Mouse (Mus musculus) heart, postnatal 36 days (tissue): ENCODE measurements around the gene Mcam. TPM values are rescaled to one million over a fixed set of nuclear protein-coding genes. Genes with fewer than 3 reads are reported as not detected.
"Not testable (repeated sequence)": the region's sequence is repeated elsewhere in the genome, so short reads cannot be mapped to it uniquely, and the experiment has no call there.

ENCODE experiments used
- DNase-seq, 2 experiments: peaks; one replicate each; pipeline ENCODE4 v3.0.0; 2021 to 2022
- intact Hi-C: fragments of 180-260 bp; cut with DNase I; formaldehyde crosslinking; loops from one replicate; pipeline ENCODE4 v1.15.1; 2025
- total RNA-seq, 2 experiments: library from RNA; stranded (reverse); gene quantifications; 2 replicates each; pipeline ENCODE4 v1.2.3; 2021

Mcam gene
- total RNA-seq, 2 experiments from 2014 or later = 38.7 to 39.3 TPM

DNA sequence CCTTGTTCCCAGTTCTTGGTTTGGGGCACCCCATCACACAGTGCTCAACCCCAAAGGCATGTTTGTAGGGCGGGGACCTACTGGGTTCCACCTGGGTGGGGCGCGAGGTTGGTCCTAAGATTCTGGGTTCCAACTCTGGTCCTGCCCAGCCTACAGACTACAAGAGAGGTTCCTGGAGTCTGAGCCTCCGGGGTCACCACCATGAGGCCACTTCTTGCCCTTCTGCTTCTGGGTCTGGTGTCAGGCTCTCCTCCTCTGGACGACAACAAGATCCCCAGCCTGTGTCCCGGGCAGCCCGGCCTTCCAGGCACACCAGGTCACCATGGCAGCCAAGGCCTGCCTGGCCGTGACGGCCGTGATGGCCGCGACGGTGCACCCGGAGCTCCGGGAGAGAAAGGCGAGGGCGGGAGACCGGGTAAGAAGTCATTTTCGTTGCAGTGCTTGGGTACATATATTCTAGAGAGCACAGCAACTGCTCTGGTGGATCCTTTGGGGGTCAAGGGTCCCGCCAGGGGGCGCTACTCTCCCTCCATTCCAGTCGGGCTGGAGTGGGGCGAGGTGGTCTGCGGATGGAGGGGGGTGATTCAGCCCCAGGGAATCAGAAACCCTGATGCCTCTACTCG is 26.6 kb upstream of the Mcam start:
- peak; percentile 59 to 60 for DNase-seq
- intact Hi-C loops = loop anchor here (2.0 kb wide), 1 partner anchor 123 kb away; no protein-coding TSS in a partner anchor

DNA sequence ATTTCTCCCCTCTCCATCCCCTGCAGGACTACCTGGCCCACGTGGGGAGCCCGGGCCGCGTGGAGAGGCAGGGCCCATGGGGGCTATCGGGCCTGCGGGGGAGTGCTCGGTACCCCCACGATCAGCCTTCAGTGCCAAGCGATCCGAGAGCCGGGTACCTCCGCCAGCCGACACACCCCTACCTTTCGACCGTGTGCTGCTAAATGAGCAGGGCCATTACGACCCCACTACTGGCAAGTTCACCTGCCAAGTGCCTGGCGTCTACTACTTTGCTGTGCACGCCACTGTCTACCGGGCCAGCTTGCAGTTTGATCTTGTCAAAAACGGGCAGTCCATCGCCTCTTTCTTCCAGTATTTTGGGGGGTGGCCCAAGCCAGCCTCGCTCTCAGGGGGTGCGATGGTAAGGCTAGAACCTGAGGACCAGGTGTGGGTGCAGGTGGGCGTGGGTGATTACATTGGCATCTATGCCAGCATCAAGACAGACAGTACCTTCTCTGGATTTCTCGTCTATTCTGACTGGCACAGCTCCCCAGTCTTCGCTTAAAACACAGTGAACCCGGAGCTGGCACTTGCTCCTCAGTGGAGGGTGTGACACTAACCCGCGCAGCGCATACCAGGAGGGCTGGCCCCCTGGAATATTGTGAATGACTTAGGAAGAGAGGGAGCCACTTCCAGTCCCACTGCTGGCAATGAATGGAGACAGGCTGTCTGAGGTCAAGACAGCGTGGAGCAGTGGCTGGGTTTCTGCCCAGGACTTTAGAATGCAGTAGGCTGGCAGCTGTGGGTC is 25.8 kb upstream of the Mcam start:
- intact Hi-C loops = no loop called here
- DNase-seq = no peak

GRCm38 (mm10) chr9:44109360-44110095 is 24.7 kb upstream of the Mcam start:
- intact Hi-C loops = no loop called here
- DNase-seq = peak; percentile 77 to 80

DNA sequence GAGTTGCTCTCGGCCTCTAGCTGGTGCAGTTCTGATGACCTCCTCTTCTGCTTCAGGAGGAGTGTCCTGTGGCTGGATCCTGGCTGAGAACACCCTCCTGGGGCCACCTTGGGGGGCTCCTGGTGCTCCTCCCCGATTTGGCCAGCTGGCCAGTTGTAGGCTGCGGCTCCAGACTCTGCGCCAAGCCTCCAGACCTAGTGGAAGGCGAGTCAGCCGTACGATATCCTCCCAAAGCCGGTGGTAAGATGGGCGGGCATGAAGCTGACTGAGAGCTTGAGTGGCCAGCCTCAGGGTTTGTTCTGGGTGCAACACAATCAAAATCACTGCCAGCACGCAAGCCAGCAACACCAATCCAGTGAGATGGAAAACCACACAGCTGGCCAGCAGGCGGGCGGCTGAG is 22.4 kb upstream of the Mcam start:
- intact Hi-C loops, DNase-seq: not testable (repeated sequence)

GRCm38 (mm10) chr9:44113105-44113789 is 21.0 kb upstream of the Mcam start, which contains the start of the genes Gm49380 and Rnf26:
Gm49380 (minus strand) TSS chr9:44113500.
Rnf26 (minus strand) TSS chr9:44113517.
- peak; percentile 93 to 94 for DNase-seq
- intact Hi-C loops = no loop called here

DNA sequence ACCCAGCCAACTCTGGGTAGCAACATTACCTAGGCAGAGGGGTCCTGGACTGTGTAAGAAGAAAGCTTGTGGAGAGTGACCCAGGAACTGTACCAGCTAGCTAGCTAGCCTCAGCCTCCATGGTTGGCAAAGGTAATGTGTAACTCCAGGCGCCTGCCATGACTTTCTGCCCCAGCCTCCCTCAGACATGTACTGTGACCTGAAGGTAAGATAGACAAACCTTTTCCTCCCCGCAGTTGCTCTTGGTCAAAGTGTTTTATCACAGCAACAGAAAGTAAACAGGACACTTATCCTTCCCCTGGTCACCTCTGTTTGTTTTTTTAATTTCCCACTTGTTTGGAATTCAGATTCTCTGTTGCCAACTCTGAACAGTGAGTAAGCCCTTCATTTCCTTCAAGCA is 19.8 kb upstream of the Mcam start:
- intact Hi-C loops = no loop called here
- no peak for DNase-seq

- intact Hi-C loops = no loop called here
Observed at GRCm38 (mm10) chr9:44115599-44115998, 18.7 kb upstream of the Mcam start.

DNA sequence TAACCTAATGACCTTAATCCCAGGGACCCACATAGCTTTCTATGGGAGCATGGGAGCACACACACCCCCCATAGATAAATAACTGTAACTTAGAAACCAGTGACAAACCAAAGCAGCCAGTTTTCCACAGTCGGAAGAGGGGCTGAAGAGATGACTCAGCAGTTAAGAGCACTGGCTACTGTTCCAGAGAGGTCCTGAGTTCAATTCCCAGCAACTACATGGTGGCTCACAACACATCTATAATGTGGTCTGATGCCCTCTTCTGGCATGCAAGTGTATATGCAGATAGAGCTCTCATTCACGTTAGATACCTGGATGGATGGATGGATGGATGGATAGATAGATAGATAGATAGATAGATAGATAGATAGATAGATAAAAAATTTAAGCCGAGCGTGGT is 18.1 kb upstream of the Mcam start:
- intact Hi-C loops = no loop called here

More at GRCm38 (mm10) chr9:44115599-44115998, 18.7 kb upstream of the Mcam start:
- no peak for DNase-seq

GRCm38 (mm10) chr9:44119011-44119410 is 15.3 kb upstream of the Mcam start:
- intact Hi-C loops = no loop called here
- DNase-seq = no peak

More for the DNA sequence above, 18.1 kb upstream of the Mcam start:
- DNase-seq = no peak

DNA sequence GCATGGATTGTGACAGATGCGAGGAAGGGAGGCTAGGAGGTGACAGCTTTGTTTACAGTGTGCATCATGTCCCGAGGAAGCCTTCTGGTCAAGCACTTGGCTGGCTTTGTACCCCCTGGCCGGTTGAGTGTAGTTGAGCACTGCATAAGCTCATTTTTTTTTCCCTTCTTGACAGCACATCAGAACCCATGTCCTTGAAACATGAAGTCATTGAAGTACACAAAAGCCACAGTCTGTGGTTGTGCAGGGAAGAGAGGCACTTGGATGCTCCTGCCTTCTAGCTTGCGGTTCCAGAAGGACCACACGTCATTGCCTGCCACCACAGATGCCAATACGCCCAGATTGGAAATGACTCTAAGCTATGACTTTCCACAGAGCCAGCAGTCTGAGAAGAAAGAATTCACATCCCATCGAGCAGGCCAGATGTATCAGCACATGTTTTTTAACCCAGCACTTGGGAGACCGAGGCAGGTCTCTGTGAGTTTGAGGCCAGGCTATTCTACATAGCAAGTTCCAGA is 14.3 kb upstream of the Mcam start:
- no peak for DNase-seq
- intact Hi-C loops = no loop called here

DNA sequence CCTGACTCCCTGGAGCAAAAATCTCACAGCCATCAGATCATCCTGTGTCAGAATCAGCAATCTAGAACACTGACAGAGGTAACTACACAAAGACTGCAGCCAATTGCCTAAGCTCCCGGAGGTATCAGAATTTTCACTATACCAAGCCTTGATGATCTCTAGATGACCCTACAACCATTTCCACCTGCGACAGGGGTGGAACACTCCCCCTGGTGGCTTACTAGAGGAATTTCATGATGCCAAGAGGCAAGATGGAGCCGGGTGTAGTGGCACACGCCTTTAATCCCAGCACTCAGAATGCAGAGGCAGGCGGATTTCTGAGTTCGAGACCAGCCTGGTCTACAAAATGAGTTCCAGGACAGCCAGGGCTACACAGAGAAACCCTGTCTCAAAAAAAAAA is 10.0 kb upstream of the Mcam start:
- intact Hi-C loops = loop anchor here (2.0 kb wide), 1 partner anchor 52 kb away; no protein-coding TSS in a partner anchor
- no peak for DNase-seq

DNA sequence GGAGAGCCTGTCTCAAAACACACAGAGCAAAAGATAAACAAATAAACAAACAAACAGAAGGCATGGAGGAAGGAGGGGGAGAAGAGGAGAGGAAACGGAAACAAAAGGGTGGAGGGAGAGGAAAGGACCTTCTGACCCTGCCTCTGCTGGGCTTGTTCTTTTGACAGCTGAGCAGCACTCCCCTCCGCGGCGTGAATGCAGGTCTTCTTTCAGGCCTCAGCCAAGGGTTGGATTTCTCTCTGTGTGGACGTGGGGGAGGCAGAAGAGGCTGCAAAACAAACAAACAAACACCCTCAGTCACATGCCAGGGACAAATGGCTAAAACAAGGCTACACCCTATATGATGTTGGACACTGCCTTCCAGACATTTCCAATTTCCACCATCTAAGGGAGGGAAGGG is 9.2 kb upstream of the Mcam start:
- DNase-seq = no peak
- intact Hi-C loops = loop anchor here (2.0 to 5.0 kb wide), 2 partner anchors 52 to 267 kb away; no protein-coding TSS in a partner anchor

GRCm38 (mm10) chr9:44125546-44126428 is 8.5 kb upstream of the Mcam start:
- DNase-seq = peak; percentile 87 to 88
- intact Hi-C loops = loop anchor here (1.0 to 5.0 kb wide), 4 partner anchors 22 to 267 kb away; no protein-coding TSS in a partner anchor

DNA sequence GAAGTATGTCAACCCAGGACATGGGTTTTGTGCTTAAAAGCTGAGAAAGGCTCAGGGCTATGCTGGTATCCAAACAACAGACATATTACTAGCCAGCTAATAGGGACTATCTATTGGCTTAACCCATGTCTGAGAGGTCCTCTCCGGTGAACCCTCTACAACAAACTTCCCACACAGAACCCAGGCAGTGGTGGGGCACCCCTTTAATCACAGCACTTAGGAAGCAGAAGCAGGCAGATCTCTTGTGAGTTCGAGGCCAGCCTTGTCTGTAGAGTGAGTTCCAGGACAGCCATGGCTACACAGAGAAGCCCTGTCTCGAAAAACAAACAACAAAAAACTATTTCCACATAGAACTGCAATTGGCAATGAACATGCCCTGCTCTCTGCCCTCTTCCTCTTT is 7.5 kb upstream of the Mcam start:
- intact Hi-C loops = loop anchor here (1.0 to 5.0 kb wide), 3 partner anchors 21 to 266 kb away; no protein-coding TSS in a partner anchor
- no peak for DNase-seq

GRCm38 (mm10) chr9:44127351-44127801 is 6.9 kb upstream of the Mcam start:
- intact Hi-C loops = loop anchor here (5.0 kb wide), 1 partner anchor 265 kb away; no protein-coding TSS in a partner anchor
- DNase-seq = peak in 1 of 2 experiments; percentile 41

DNA sequence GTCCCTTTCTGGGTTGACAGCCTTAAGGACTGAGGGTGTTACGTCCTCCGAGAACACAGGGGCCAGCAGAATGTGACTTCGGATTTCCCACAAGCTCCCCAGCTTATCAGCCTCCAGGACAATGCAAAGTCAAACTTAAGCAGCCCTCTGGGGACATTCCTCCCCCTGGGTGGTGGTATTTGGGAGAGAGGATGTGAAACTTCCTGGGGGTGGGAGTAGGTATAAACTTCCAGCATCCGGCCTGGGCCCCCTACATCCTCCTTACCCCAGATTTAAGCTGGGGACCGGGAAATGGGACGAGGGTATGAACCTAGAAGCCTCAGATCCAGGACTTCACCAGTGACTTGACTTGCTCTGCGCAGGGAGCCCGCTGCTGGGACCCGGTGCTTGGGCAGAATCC is 4.6 kb upstream of the Mcam start:
- intact Hi-C loops = loop anchor here (5.0 kb wide), 1 partner anchor 263 kb away; no protein-coding TSS in a partner anchor
- DNase-seq = no peak

- peak; percentile 80 to 85 for DNase-seq
- intact Hi-C loops = no loop called here
Observed at GRCm38 (mm10) chr9:44130034-44130433, 4.2 kb upstream of the Mcam start.

DNA sequence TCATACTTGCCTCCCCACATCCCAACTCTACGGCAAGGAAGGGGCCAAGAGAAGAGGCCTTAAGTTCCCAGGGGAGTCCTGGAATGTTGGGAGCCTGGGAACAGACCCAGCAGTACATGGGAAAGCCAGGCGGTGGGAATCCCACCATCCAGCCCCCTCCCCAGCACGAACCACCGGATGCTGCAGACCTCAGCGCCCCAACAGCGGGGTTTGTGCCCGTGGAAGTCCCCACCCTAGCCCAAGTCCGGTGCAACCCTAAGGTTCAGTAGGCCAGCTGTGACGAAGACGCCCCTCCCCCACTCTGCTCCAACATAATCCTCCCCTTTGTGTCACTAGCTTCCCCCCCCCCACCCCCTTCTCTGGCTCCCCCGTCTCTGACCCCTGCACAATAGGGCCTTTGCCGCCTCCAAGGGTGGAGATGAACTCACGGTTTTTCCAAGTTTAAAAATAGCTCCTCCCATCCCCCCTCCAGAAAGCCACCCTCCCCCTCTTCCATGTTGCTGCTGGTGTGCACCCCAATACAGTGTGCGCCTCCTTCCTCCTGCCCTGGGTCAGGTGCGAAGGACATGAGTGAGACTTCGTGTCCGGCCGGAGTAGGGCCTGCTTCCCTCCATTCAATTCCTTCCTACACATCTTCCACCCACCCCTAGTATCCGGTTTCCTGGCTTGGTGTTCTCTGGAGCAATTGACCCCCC is 3.5 kb upstream of the Mcam start:
- peak; percentile 52 to 55 for DNase-seq
- intact Hi-C loops = no loop called here
